Mouse (Mus musculus): ENCODE measurements around the gene Plrg1.

Gene Plrg1

DNA sequence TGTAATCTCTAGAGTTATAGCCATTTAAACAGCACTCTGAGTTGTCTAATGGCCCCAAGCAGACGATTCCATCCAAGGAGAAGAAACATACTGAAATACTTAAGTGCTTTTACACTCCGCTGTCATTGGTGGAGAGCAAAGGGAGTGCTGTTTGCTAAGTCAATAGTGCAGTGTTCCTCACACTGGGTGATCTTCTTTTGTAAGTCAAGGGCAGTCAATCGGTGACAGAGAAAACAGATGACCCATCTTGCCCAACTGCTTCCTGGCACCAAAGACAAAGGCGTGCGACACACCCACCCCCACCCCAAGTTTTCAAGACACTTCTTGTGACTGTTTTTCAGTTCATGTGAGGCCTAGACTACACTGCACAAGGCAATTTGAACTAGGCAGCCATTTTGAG is 3.2 kb upstream of the Plrg1 start:
- DNase-seq (ENCODE audit: low spot score): no peak

DNA sequence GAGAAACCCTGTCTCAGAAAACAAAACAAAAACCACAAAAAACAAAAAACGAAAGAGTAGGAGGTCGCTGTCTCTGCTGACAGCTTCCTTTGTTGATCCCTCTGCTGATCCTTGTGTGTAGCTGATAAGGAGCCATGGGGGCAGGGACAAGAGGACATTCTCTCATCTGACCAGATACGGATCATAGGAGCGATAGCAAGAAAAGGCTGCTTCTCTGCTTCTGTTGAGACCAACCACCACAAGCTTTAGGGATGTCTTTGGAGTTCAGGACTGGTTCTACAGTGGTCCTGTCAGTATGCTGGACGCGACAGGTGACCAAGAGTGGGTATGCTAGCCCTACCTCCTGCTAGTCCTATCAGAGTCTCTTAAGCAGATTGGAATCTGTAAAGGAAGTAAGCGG is 2.2 kb upstream of the Plrg1 start:
- DNase-seq (ENCODE audit: low spot score): no peak

DNA sequence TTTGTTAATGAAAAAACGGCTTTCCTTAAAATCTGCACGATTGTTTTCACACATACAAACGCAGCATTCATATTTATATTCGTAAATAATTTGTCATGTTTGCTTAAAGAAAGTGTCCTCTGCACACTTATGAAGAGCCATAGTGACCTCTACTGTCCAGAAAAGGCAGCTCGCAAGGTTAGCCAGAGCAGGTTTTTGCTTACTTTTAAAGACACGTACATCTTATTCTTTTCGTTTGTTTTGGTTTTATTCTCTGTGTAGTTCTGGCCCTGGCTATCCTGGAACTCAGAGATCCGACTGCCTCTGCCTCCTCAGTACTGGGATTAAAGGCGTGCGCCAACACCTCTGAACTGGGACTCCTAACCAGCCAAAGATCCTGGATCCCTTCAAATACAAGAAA is 1.6 kb upstream of the Plrg1 start:
- DNase-seq (ENCODE audit: low spot score): peak; percentile 16

DNA sequence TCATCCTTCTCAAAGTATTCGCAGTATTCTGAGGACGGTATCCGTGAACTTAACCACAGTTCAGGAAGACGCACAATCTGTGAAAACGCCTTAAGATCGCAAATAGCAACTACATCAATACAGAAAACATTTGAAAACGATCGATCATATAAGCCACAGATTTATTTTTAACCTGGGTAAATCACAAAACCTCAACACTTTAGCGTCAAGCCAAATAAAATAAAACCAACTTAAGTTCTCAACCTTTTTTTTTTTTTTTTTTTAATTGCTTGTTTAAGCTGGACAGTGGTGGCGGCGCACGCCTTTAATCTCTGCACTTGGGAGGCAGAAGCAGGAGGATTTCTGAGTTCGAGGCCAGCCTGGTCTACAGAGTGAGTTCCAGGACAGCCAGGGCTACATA is 563 bp upstream of the Plrg1 start:
- DNase-seq (ENCODE audit: low spot score): no peak

DNA sequence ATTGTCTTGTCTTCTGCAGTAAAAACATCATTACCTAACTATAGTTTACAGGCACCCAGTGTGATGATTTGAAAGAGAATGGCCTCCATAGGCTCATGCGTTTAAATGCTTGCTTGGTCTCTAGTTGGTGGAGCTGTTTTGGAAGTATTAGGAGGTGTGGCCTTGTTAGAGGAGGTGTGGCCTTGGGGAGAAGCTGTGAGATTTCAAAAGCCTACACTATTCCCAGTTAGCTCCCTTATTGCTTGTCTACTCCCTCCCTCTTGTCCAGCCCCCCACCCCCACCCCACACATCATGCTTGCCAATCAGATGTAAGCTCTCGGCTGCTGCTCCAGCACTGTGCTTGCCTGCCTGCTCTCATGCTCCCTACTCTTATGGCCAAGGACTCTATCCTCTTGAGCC is 1.7 kb downstream of the Plrg1 start:
- DNase-seq (ENCODE audit: low spot score): no peak

DNA sequence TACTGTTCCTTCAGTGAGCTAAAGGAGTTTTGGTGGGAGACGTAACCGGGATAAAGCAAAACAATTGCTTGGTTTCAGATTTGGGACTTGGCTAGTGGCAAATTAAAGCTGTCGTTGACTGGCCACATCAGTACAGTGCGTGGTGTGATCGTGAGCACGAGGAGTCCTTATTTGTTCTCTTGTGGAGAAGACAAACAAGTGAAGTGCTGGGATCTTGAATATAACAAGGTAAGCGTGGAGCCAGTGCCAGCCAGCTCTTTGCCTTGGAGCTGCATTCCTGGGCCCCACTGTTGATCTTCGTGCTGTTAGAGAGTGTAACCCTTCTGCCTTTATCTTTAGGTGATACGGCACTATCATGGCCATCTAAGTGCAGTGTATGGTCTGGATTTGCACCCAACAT is 12.6 kb downstream of the Plrg1 start:
- no peak for DNase-seq (ENCODE audit: low spot score)

DNA sequence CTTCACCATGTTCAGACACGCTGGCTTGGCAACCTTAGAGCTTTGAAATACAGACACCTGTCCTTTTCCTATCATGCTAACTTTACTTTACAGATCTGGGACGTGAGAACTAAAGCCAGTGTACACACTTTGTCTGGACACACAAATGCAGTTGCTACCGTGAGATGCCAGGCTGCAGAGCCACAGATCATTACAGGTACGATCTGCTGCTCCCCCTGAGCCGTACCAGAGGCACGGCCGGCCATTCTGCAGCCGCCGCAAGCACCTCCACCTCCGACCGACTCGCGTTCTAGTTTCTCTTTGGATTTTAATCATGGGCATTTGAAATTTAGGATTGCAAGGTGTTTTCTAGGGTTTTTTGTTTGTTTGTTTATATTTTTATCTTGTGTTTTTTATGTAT is 13.5 kb downstream of the Plrg1 start:
- no peak for DNase-seq (ENCODE audit: low spot score)

DNA sequence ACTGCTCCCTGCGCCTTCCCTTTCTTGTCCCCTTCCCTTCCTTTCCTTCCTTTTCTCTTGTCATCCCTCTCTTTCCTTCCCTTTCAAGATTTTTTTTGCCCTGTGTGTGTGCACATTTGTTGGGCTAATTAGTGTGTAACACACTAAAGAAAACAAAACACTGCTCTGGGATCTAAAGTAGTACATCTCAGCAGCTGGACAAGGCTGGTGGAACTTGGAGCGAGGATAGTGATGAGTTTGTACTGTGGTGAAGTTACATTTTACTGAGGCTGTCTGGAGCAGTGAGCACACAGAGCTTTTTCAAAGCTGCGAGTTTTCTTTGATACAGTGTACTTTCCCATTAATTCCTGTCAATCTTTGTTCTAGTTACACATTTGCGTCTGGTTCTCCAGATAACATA is 14.9 kb downstream of the Plrg1 start:
- DNase-seq (ENCODE audit: low spot score): no peak

DNA sequence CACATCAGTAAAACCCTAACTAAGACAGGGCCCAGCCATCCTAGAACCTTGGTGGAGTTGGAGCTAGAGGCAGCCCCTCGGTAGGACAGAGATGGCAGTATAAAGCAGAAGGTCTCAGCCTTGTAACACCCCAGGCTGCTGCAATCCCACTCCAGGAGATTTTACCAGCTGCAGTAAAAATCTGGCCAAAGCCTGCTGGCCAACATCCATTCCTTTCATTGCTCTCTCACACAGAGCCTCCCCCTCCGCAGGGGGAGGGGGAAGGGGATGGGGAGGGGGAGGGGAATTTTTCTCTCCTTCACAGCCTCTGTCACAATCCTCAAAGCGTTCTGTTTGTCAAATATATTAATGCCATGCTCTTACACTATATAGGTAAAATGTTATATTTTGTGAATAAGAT is 21.2 kb downstream of the Plrg1 start:
- no peak for DNase-seq (ENCODE audit: low spot score)

DNA sequence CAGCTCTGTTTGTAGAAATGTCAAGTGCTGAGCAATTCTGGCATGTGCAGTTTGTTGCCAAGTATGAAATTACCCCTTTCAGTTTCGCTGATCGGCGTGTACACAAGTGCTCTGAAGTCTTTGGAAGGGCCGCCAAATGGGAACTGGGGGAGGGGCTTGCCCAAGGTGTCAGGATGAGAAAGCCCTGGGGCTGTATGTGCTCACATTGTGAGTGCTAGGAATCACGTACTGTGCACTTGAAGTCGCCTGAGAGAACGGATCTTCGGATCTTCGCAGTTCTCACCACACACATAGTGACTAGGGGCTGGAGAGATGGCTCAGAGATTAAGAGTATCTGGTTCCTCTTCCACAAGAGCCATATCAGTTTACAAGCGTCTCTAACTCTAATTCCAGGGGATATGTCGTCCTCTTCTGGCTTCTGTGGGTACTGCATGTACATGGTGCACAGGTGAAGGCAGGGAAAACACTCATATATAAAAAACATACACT is 25.3 kb downstream of the Plrg1 start:
- peak; percentile 45 for DNase-seq (ENCODE audit: low spot score)

DNA sequence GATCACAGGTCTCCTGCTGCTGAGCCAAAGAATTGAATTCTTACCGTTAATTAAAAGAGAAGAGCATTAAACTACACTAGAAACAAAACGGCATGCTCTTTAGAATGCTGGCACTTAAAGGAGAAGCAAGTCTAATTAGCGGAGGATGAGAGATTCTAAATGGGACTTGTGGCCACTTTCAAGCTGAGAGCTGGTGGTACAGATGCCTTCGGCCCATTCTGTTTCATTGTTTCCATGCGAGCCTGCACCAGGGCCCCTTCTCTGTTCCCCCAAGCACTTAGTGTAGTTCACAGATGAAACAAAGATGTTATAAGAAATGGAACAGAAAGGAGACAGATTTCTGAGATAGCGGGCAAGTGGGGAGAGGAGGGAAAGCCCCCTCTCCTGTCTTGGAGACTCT is 42.3 kb downstream of the Plrg1 start:
- DNase-seq (ENCODE audit: low spot score): no peak

DNA sequence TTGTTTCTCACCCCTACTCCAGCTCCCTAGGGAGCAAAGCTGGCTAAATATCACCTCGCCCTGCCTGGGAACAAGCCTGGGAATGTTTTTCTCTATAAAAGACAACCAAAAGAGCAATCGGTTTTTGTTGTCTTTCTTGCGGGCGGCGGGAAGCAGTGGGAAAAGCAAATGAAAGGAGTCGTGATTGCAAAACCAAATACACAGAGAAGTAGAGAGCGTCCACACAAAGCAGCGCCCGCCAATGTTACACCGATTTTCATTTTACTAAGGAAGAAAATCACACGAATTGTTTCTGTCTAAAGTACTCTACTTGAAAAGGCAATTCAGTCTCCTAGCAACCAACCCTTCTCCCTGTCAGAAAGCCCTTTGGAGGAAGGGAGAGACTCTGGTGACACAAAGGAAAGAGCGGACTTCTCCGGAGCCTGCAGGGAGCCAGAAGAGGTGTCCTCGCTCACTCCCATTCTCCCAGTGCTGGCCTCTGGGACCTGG is 43.3 kb downstream of the Plrg1 start:
- no peak for DNase-seq (ENCODE audit: low spot score)

DNA sequence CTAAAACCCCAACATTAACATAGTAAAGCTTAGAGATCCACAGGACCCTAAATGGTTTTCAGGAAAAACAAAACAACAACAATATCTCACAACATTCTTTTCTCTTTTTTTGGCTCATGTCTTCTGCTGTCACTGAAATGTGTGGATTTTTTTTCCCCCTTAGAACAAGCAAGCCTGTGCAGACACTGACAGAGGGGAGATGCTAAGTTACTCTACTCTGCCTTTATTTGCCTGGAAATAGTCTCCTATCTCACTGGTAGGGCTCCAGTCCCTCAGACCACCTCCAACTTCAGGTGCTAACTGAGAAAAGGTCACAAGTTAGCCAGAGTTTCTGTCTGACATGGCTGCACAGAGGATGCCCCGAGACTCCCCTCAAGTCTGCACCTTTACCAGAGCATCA is 43.8 kb downstream of the Plrg1 start:
- no peak for DNase-seq (ENCODE audit: low spot score)

DNA sequence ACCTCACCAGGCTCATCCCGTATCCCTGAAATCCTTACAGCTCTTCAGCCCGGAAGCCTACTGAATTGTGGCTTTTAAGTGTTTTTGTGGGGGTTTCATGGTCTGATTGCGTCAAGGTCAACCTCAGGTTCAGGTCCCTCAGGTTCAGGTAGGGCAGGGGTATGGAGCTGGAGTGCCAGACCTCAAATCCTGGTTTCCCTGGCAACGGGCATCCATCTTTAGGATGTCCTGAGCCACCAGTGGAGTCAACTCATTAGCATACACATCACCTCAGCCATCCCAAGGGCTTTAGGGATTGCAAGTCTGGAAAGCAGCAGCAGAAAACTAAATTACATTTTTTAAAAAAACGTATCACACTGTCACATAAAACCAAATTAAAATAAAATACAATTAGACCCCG is 44.3 kb downstream of the Plrg1 start:
- no peak for DNase-seq (ENCODE audit: low spot score)

DNA sequence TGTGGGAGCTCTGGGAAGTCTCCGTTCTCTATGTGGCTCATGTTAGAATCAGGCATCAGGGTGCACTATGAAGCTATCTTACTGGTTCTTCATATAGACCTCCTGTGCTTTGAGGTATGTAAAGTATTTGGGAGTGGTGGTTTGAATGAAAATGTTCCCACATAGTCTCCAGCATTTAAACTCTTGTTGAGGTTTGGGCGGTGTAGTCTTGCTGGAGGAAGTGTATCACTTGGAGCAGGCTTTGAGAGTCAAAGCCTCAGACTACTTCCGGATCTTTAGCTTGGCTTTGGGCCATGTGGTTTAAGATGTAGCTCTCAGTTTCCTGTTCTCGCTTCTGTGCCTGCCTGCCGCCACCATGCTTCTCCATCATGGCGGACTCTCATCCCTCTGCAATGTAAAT is 47.0 kb downstream of the Plrg1 start:
- no peak for DNase-seq (ENCODE audit: low spot score)

DNA sequence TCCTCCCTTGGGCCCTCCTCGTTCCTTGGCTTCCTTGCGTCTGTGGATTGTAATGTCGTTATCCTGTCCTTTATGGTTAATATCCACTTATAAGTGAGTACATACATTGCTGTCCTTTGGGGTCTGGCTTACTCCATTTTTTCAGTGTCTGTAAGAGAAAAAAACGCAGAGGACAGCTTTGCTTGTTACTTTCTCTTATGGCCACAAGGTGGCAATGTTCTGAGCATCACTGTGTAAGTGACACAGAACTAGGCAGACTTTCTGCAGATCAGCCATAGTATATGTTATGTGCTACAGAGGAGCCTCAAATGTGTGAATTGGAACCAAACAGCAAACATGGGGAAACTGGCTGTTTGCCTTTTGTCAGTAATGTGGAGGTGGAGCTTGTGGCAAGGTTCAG is 54.8 kb downstream of the Plrg1 start:
- DNase-seq (ENCODE audit: low spot score): no peak

DNA sequence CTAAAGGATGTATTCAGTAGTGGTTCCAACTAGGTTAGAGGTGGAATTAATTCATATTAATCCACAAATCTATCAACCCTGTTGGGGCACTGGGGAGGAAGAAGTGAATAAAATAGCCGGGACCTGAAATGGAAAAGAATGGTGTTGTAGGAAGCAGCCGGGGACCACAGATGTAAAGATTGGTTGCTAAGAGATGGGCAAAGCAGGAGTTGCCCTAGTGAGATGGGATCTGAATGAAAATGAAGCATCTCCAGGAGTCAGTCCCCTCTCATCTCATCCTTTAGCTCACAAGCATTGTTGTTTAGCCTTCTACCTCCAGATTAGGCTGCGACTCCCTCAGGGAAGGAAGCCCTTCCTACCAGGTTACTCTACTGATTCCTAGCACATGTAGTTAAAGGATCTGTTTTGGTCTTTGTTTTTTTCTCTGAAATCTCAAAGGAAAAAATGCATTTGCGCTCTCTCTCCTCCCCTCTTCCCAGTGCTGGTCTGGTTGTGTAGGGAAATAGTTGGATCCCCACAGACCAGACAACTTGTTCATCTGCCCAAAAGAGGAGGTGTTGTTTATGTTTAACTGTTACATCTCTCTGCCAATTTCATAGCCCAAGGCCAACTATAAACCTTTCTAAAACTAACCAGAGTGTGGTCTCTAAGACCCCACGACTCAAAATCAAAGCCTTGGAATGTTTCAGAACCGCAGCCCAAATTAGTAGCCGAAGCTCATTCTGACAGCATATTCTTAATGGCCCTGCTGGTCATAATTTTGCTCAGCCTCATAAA is 56.4 kb downstream of the Plrg1 start:
- DNase-seq (ENCODE audit: low spot score): no peak

DNA sequence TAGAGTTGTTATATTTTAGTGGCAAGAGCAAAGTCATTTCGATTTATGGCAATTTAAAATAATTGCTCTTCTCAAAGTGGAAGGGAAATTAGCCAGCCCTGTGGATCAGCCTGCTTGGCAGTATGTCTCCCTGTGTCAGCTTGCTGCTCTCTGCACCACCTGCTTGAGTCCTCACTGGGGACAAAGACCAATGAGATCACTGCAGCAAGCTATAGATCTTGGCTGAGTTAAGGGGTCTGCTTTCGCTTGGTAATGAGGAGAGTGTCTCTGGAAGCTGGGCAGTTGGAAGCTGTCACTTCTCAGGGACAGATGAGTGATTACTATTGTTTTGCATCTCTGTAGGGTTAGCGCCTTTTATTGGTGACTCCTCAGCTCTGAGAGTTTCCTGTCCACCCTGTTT is 57.5 kb downstream of the Plrg1 start:
- no peak for DNase-seq (ENCODE audit: low spot score)

DNA sequence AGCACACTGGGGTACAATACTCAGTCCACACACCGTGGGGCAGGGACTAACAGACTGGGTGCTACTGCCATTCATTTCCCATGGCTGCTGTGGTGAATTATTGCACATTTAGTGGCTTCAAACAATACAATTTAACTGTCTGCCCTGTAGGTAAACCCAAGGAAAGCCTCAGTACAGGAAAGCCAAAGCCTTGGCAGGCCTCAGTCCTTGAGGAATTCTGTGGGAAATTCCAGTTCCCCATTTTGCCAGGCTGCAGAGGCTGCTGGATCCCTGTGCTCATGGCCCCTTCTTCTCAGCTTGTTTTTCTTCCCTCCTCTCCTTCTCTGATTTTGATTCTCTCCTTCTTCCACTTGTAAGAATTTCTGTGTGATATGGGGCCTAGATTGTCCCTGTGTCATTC is 59.6 kb downstream of the Plrg1 start:
- no peak for DNase-seq (ENCODE audit: low spot score)

DNA sequence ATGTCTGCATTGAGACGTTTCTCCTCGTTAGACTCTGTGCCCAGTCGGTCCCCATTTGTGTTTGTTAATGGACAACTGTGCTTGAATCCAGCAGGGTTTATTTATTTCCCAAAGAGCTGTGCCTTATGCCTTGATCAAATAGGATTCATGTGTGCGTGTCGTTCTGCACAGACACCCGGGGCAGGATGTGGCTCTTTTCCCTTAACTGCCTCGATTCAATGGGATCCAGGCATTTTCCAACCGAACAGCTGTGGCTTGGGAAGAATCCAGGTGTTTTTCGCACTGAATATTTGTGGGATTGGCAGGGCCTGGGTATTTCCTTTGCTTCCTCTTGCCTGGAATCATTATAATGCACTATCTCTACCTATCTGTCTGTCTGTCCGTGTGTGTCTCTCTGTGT is 62.3 kb downstream of the Plrg1 start:
- DNase-seq (ENCODE audit: low spot score): no peak
